Mouse (Mus musculus): ENCODE results near the gene Elp5. TPM values are rescaled to one million over a fixed set of nuclear protein-coding genes. Genes with fewer than 3 reads are reported as not detected.

Elp5 gene
- total and polyA plus RNA-seq, 3 experiments: 95.9 to 177 (median 119) TPM

DNA sequence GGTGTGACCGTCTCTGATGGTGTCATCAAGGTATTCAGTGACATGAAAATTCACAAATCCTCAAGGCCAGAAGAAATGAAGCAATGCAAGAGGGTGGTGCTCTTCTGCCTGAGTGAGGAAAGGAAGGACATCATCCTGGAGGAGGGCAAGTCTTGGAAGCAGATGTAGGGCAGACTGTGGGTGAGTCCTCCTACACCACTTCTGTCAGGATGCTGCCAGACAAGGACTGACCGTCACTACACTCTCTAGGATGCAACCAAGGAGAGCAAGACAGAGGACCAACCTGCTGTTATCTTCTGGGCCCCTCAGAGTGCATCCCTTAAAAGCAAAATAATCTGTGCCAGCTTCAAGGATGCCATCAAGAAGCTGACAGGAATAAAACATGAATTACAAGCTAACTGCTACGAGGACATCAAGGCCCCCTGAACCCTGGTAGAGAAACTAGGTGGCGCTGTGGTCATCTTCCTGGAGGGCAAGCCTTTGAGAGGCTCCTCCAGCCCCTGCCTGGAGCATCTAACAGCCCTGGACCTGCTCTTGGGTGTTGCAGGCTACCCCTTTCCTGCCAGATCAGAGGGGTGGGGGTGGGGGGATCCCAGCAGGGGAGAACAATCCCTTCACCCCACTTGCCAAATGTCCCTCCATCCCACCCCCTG, 31.4 kb downstream of the Elp5 start:
- in situ Hi-C loops (cut with MboI; ENCODE audit: low pct_ligation_motif_present, low pct_unique_long_range_greater_than_20kb, low sequenced_read_pairs): loop anchor here (5.0 kb wide), 1 partner anchor 61 kb away; no protein-coding TSS in a partner anchor
- dilution Hi-C loops (cut with MboI; ENCODE audit: extremely low pct_ligation_motif_present, extremely low pct_unique_long_range_greater_than_20kb, low sequenced_read_pairs): no loop called here

GRCm38 (mm10) chr11:69948763-69949150, 33.6 kb downstream of the Elp5 start:
- Histone ChIP-seq H3K79me2 (replicated peaks; ENCODE audit: control insufficient read depth, extremely low read depth, insufficient read depth, poor library complexity, severe bottlenecking) (no peaks in the 10 kb centered on the region), H3K27ac (ENCODE audit: insufficient read depth, low read depth) (no peak overlapping the region), H3K4me3 (replicated peaks in 1 of 3; ENCODE audit: low read depth in 2 of 3, low read length in 2 of 3, poor library complexity in 1 of 3) (peak overlapping the region in 2 of 3 experiments; percentile 24 to 43), H3K27me3 (replicated peaks) (peaks cover 14% of the 10 kb centered on the region), H3K4me2 (ENCODE audit: insufficient read depth, low read depth, poor library complexity, severe bottlenecking) (peak overlapping the region; percentile 79), H3K9me3 (replicated peaks; ENCODE audit: low read length) (no peaks in the 10 kb centered on the region), H3K4me1 (ENCODE audit: control insufficient read depth in 1 of 2, insufficient read depth in 2 of 2) (peaks cover 23 to 45% of the 10 kb centered on the region in 2 experiments), H3K9ac (ENCODE audit: insufficient read depth, low read depth) (no peak overlapping the region), H3K36me3 (replicated peaks in 1 of 2; ENCODE audit: control insufficient read depth in 1 of 2, insufficient read depth in 1 of 2, low read length in 1 of 2) (peaks cover 0 to 10% of the 10 kb centered on the region in 2 experiments)
- in situ Hi-C loops (cut with MboI; ENCODE audit: low pct_ligation_motif_present, low pct_unique_long_range_greater_than_20kb, low sequenced_read_pairs): no loop called here
- peak; percentile 94 for DNase-seq (ENCODE audit: extremely low read depth)
- dilution Hi-C loops (cut with MboI; ENCODE audit: extremely low pct_ligation_motif_present, extremely low pct_unique_long_range_greater_than_20kb, low sequenced_read_pairs): no loop called here
- peak; percentile 27; the same call in 1 of the 2 replicates for TF ChIP-seq E2F4 (IDR thresholded peaks at IDR 0.05; ENCODE audit: insufficient replicate concordance, low read depth, low read length)
- TF ChIP-seq ETS1 (conservative IDR thresholded peaks at IDR 0.05; ENCODE audit: low read depth, low read length): 0 out of 2 replicates have a peak, but pooled peaks have one; percentile 10
- peak; percentile 31; the same call in 1 of the 2 replicates for TF ChIP-seq MAX (IDR thresholded peaks at IDR 0.05; ENCODE audit: low read length)
- no peak for TF ChIP-seq UBTF (IDR thresholded peaks at IDR 0.05; ENCODE audit: low read depth, low read length)
- TF ChIP-seq MYC (IDR thresholded peaks at IDR 0.05; ENCODE audit: low read depth, low read length): peak; percentile 83
- TF ChIP-seq SIN3A (IDR thresholded peaks at IDR 0.05; ENCODE audit: low read length): peak; percentile 51; the same call in 1 of the 2 replicates
- TF ChIP-seq IRF4 (IDR thresholded peaks at IDR 0.05; ENCODE audit: low read depth, low read length): peak; percentile 47
- TF ChIP-seq MAFK (IDR thresholded peaks at IDR 0.05; ENCODE audit: insufficient replicate concordance, low read length): no peak
- TF ChIP-seq NELFE (IDR thresholded peaks at IDR 0.05; ENCODE audit: low read depth, low read length): peak; percentile 53; the same call in 1 of the 2 replicates
- peak; percentile 98 for TF ChIP-seq SMC3 (IDR thresholded peaks at IDR 0.05; ENCODE audit: low read depth, low read length)
- TF ChIP-seq CTCF (conservative IDR thresholded peaks at IDR 0.05 in 1 of 2, IDR thresholded peaks at IDR 0.05 in 1 of 2; ENCODE audit: low read depth in 2 of 2, low read length in 2 of 2): peak; percentile 94 to 99
- peak; percentile 69; the same call in 1 of the 2 replicates for TF ChIP-seq MEF2A (IDR thresholded peaks at IDR 0.05; ENCODE audit: borderline replicate concordance, low read depth, low read length)
- TF ChIP-seq HCFC1 (IDR thresholded peaks at IDR 0.05; ENCODE audit: low read depth, low read length): peak; percentile 45
- TF ChIP-seq PAX5 (IDR thresholded peaks at IDR 0.05; ENCODE audit: low read length): no peak
- no peak for TF ChIP-seq GABPA (IDR thresholded peaks at IDR 0.05; ENCODE audit: insufficient replicate concordance, low read depth, low read length)
- TF ChIP-seq POLR2A (IDR thresholded peaks at IDR 0.05; ENCODE audit: low read depth, low read length): no peak
- TF ChIP-seq POLR2AphosphoS2 (IDR thresholded peaks at IDR 0.05; ENCODE audit: low read depth, low read length): no peak
- TF ChIP-seq NRF1 (IDR thresholded peaks at IDR 0.05; ENCODE audit: low read depth, low read length): 0 out of 2 replicates have a peak, but pooled peaks have one; percentile 20
- peak; percentile 86 for TF ChIP-seq BHLHE40 (IDR thresholded peaks at IDR 0.05; ENCODE audit: low read depth, low read length)
- TF ChIP-seq ZC3H11A (IDR thresholded peaks at IDR 0.05; ENCODE audit: low read depth, low read length): peak; percentile 88
- no peak for TF ChIP-seq TBP (conservative IDR thresholded peaks at IDR 0.05; ENCODE audit: low read depth, low read length)
- no peak for TF ChIP-seq CHD1 (IDR thresholded peaks at IDR 0.05; ENCODE audit: low read depth, low read length)
- peak; percentile 38; the same call in 1 of the 2 replicates for TF ChIP-seq TCF12 (IDR thresholded peaks at IDR 0.05; ENCODE audit: low read depth, low read length)

More for the DNA sequence above, 31.4 kb downstream of the Elp5 start:
- H3K9me3 ChIP-seq (replicated peaks; ENCODE audit: low read length): no peaks in the 10 kb centered on the region
- no peaks in the 10 kb centered on the region for H3K36me3 ChIP-seq (replicated peaks in 1 of 2; ENCODE audit: control insufficient read depth in 1 of 2, insufficient read depth in 1 of 2, low read length in 1 of 2)
- DNase-seq (ENCODE audit: extremely low read depth): no peak
- peaks cover 17% of the 10 kb centered on the region for H3K27me3 ChIP-seq (replicated peaks)
- H3K9ac ChIP-seq (ENCODE audit: insufficient read depth, low read depth): no peak overlapping the region
- no peak for TF ChIP-seq USF2 (conservative IDR thresholded peaks at IDR 0.05; ENCODE audit: low read depth, low read length)
- no peak for TF ChIP-seq ZKSCAN1 (IDR thresholded peaks at IDR 0.05; ENCODE audit: borderline replicate concordance, low read depth, low read length)
- no peak for TF ChIP-seq NELFE (IDR thresholded peaks at IDR 0.05; ENCODE audit: low read depth, low read length)
- TF ChIP-seq BHLHE40 (IDR thresholded peaks at IDR 0.05; ENCODE audit: low read depth, low read length): no peak
- 0 out of 2 replicates have a peak, but pooled peaks have one; percentile 53 for TF ChIP-seq MAZ (IDR thresholded peaks at IDR 0.05; ENCODE audit: low read depth, low read length)
- TF ChIP-seq TBP (conservative IDR thresholded peaks at IDR 0.05; ENCODE audit: low read depth, low read length): no peak
- TF ChIP-seq TCF12 (IDR thresholded peaks at IDR 0.05; ENCODE audit: low read depth, low read length): no peak
- TF ChIP-seq SMC3 (IDR thresholded peaks at IDR 0.05; ENCODE audit: low read depth, low read length): peak; percentile 44
- TF ChIP-seq RAD21 (IDR thresholded peaks at IDR 0.05; ENCODE audit: low read depth, low read length): peak; percentile 56
- no peak for TF ChIP-seq EP300 (IDR thresholded peaks at IDR 0.05; ENCODE audit: low read length)
- no peak for TF ChIP-seq ZNF384 (IDR thresholded peaks at IDR 0.05; ENCODE audit: low read depth, low read length)
- no peak for TF ChIP-seq SIN3A (IDR thresholded peaks at IDR 0.05; ENCODE audit: low read length)
- peak; percentile 68 for TF ChIP-seq IRF4 (IDR thresholded peaks at IDR 0.05; ENCODE audit: low read depth, low read length)
- no peak for TF ChIP-seq CHD2 (IDR thresholded peaks at IDR 0.05; ENCODE audit: low read length)
- TF ChIP-seq ETS1 (conservative IDR thresholded peaks at IDR 0.05; ENCODE audit: low read depth, low read length): no peak
- no peak for TF ChIP-seq ZC3H11A (IDR thresholded peaks at IDR 0.05; ENCODE audit: low read depth, low read length)
- TF ChIP-seq CHD1 (IDR thresholded peaks at IDR 0.05; ENCODE audit: low read depth, low read length): no peak
- peak; percentile 27 to 77; a peak in 3 of 4 replicates for TF ChIP-seq CTCF (conservative IDR thresholded peaks at IDR 0.05 in 1 of 2, IDR thresholded peaks at IDR 0.05 in 1 of 2; ENCODE audit: low read depth in 2 of 2, low read length in 2 of 2)
- no peak for TF ChIP-seq ZMIZ1 (IDR thresholded peaks at IDR 0.05; ENCODE audit: low read depth, low read length)
- TF ChIP-seq JUN (IDR thresholded peaks at IDR 0.05; ENCODE audit: insufficient read depth, low read depth, low read length): no peak
- TF ChIP-seq MAX (IDR thresholded peaks at IDR 0.05; ENCODE audit: low read length): no peak
- TF ChIP-seq E2F4 (IDR thresholded peaks at IDR 0.05; ENCODE audit: insufficient replicate concordance, low read depth, low read length): no peak
- no peak for TF ChIP-seq MEF2A (IDR thresholded peaks at IDR 0.05; ENCODE audit: borderline replicate concordance, low read depth, low read length)
- TF ChIP-seq JUND (conservative IDR thresholded peaks at IDR 0.05; ENCODE audit: low read depth, low read length): no peak
- no peak overlapping the region for H3K27ac ChIP-seq (ENCODE audit: insufficient read depth, low read depth)
- no peak overlapping the region for H3K4me3 ChIP-seq (replicated peaks in 1 of 3; ENCODE audit: low read depth in 2 of 3, low read length in 2 of 3, poor library complexity in 1 of 3)
- peaks cover 23 to 43% of the 10 kb centered on the region in 2 experiments for H3K4me1 ChIP-seq (ENCODE audit: control insufficient read depth in 1 of 2, insufficient read depth in 2 of 2)
- no peak overlapping the region for H3K4me2 ChIP-seq (ENCODE audit: insufficient read depth, low read depth, poor library complexity, severe bottlenecking)
- no peaks in the 10 kb centered on the region for H3K79me2 ChIP-seq (replicated peaks; ENCODE audit: control insufficient read depth, extremely low read depth, insufficient read depth, poor library complexity, severe bottlenecking)
